Mouse (Mus musculus): ENCODE results near the gene Elovl7. TPM values are rescaled to one million over a fixed set of nuclear protein-coding genes. Genes with fewer than 3 reads are reported as not detected.

Gene Elovl7
- total RNA-seq, 2 experiments from 2014 or later = 0.46 to 1.6 TPM

DNA sequence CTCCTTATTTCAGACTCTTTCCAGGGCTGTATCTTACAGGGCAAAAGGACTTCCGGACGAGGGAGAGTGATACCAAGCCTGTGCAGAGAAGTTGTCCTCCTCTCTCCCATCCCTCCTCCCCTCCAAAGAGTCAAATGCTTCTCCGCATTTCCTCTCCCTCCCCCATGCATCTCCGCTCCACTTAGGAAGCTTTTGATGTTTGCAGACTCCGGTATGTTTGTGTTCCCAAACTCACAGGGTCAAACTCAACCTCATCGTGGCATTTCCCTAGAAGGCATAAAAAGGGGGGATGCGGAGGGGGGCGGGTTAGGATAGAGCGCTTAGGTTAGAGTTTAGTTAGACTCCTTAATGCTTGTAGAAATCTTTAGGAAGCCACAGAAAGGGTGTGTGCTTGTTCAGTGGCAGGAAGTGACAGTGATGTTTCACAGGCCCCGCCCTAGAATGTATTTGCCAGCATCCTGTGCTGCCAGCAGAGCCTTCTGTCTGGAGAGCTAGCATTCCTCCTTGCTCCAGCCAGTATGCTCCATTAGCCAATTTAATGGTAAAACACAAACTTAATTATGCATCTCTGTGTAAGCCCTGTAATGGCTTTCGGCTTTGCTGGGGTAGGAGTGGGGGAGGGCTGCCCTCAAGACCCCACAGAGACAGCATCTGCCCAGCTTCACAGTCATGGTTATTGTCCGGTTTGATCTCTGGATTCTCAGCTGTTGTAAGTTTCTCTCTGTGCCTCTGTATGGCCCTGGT is 83.3 kb downstream of the Elovl7 start:
- ATAC-seq (replicated peaks; ENCODE audit: low FRiP score, low TSS enrichment, poor library complexity, severe bottlenecking) = peak; percentile 97

DNA sequence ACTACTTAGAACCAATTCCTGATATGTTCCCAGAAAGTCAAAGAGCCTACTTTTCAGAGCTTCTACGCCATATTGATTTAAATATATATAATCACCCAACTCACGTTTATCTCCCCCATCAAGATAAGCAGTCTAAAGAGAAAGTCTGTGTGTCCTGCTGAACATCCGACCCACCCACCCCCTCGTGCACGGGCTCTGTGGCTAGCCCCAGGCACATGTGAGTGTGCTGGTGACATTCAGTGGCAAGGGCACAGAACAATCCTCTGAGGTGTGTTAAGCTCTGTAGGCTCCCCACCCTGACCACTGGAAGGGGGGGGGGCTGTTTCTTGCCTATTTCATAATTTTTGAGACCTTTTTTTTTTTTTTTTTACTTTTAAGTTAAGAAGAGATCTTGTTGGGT is 84.0 kb downstream of the Elovl7 start:
- ATAC-seq (replicated peaks; ENCODE audit: low FRiP score, low TSS enrichment, poor library complexity, severe bottlenecking) = no peak

DNA sequence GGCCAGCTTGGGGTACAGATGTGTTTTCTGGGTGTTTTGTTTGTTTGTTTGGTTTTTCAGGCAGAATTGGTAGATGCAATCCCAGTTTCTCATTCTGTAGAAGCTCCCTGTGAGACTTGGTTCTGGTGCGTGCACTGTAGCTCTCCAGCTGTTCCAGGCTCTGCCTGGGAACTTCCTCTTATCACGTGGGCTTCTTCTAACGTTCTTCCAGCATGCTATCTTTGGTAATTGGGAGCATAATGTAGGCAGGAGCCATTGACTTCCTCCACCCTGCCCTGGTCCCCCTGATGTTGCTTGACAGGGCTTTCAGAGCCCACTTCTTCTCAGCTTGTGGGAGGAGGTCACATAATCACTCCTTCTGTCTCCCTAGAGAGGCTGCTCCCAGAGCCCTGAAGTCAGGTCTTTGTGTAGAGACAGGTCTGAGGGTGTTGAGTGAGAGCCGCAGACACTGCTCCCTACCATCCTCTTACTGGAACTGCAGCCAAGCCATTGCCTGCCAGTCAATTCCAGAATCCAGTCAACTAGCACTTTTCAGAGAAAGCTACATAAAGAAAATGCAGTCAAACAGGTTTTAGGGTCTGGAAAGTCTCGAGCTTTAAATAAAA is 86.2 kb downstream of the Elovl7 start:
- 0 out of 2 replicates have a peak, but pooled peaks have one; percentile 40 for ATAC-seq (replicated peaks; ENCODE audit: low FRiP score, low TSS enrichment, poor library complexity, severe bottlenecking)

DNA sequence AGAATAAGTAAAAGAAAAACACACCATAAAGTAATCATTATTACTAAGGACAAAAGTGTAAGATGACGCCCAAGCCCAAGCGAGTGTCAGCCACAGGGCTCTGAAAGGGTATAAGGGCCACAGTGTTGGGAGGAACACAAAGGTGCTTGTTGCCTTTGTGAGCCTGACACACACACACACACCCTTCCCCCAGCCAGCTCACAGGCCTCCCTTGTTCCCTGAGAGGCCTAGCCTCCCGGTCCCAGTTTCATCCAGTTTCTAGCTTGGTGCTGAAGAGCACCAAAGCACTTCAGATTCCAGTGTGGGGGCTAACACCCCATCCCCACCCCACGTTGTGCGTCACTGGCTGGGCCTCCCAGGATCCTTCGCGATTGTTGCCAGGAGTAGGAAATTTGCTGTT is 87.2 kb downstream of the Elovl7 start:
- no peak for ATAC-seq (replicated peaks; ENCODE audit: low FRiP score, low TSS enrichment, poor library complexity, severe bottlenecking)

DNA sequence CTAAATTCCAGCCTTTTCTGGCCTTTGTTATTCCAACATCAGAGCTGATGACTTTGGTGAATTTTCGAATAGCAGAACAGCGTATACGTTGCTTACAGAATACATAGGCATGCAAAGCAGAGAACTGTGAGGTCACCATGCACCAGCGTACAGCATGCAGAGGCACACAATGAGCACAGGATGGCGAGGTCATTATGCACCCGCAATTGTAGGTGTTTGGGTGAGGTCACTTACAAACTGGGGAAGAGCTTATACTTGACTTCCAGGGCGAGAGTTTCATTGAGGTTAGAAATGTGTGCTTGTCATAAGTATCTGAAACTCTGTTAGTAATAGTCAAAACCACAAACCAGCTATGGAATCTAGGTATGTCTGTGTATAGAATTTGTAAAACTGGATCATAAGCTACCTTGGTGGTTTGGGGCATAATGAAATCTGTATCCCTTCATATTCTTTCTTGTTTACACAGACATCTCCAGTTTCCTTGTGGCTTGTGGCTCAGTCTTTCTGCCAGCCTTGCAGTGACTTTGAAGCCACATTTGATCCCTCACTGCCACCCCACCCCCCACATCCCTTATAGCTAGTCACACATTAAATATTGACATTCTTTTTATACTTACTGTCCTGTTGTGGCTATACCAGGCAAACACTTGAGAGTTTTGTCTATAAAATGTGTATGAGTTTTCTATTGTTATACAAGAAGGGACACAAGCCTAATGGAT is 88.9 kb downstream of the Elovl7 start:
- ATAC-seq (replicated peaks; ENCODE audit: low FRiP score, low TSS enrichment, poor library complexity, severe bottlenecking) = no peak

DNA sequence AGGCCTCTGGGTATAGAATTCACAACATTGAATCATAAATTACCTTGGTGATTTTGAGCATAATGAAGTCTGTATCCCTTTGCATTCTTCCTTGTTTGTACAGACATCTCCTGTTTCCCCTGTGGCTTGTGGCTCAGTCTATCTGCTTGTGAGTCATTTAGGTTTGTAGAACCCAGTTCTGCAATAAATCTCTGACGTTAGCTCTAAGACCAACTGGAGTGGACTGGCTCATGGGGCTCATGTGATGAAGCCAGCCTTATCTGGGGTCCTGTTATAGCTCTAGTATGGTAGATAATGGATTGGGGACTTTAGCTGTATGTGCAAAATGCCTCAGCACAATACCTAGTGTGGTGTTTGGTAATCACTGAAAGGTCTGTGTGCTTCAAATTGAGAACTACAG is 89.6 kb downstream of the Elovl7 start:
- ATAC-seq (replicated peaks; ENCODE audit: low FRiP score, low TSS enrichment, poor library complexity, severe bottlenecking) = no peak

DNA sequence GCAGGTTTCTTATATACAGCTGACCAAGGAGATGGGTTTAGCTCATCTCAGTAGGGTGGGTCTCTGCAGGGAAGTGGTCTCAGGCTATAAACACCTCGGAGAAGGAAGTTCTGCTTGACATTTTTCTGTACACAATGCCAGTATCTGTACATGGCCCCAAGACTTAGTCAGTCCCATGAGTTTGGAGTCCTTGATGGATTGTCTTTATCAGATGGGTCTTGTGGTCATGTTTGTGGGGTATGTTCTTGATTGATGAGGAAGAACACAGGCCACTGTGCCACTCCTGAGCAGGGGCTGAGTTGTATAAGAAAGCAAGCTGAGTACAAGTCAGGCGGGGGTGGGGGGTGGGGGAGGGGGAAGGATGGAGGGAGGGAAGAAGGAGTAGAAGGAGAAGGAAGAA is 90.5 kb downstream of the Elovl7 start:
- 0 out of 2 replicates have a peak, but pooled peaks have one; percentile 21 for ATAC-seq (replicated peaks; ENCODE audit: low FRiP score, low TSS enrichment, poor library complexity, severe bottlenecking)

DNA sequence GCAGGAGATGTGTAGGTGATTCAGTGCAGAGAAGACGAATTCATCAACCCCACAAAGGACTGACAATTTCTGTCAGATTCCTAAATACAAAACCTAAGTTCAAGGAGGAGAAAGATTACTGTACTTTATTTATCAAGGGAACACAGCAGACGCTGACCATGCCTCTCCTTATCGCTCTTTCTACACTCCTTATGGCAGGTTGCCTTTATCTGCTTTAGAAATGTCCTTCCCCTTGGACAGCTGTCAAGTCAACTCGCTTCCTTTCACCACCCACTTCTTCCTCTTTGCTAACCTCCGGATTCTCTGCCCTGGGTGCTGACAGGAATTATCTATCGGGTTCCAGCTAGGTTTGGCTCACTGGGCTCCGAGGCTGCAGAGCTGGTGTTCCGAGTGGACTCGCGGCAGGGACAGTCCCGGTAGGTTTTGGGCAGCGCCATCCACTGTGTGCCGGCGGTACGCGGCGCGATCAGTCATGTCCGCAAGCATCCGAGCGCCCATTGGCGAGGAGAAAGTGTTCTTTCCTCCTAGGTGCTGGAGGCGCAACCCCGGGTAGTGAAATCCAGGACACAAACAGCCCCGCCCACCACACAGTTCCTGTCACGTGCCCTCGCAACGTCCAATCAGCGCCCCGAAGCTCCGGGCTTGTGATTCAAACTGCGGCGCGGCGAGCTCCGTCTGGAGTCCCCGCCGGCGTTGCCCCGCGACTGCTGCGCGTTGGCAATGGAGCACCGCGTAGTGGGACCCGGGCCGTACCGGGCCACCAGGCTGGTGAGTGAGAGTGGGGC is 101.7 kb downstream of the Elovl7 start, which contains the start of gene Depdc1b:
Depdc1b (plus strand) TSS at position 631 of the 785 bp plus-strand sequence.
- peak; percentile 91 for ATAC-seq (replicated peaks; ENCODE audit: low FRiP score, low TSS enrichment, poor library complexity, severe bottlenecking)

DNA sequence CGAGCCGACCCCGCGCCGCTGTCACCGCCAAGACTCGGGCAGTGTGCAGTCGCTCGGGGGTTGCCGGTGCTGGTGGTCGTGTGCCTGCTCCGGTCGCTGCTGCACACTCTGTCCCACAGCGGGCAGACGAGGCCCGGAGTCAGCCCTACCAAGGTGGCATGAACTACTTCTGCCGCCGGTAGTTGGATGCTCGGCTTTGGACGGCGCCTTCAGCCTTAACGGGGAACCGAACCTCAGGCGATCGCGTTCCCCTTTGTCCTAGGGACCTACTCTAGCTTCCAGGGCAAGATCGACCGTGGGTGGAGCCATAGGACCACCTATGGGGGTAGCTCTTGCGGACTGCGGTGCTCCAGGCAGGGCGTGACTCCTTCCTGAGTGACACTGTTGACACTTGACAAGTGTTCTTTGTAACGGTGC is 102.3 kb downstream of the Elovl7 start:
- ATAC-seq (replicated peaks; ENCODE audit: low FRiP score, low TSS enrichment, poor library complexity, severe bottlenecking) = peak; percentile 42

DNA sequence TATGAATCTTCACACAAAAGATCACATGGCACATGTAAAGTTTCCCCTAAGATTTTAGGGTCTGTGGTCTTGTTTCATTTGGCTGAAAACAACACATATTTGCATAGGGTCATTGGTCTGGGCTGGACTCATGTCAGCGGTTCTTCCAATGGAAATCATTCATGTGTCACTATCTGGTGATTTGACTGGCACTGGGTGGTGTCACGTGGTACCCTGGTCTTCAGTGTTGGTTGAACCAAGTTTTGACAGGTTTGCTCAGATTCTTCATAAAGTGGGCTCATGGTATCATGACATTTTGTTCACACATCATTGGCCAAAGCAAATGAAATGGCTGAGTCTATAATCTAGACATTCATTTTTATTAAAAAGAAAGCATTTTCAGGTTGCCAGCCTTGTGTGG is 103.2 kb downstream of the Elovl7 start:
- no peak for ATAC-seq (replicated peaks; ENCODE audit: low FRiP score, low TSS enrichment, poor library complexity, severe bottlenecking)

DNA sequence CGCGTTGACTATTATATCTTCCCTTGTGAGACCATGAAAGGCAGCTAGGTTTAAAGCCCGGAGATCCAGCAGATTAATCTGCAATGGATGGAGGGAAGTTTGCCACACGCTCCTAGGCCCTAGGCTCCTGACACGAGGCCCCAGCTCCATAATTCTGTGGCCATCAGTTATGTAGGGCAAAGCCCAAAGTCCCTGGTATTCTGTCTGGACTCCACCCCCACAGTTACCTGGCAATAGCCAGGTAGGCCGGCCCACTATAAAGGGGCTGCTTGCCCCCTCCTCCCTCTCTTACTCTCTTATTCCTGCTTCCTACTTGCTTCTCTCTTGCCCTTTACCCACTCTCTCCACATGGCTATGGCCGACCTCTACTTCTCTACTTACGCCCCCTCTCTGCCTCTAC is 104.8 kb downstream of the Elovl7 start:
- no peak for ATAC-seq (replicated peaks; ENCODE audit: low FRiP score, low TSS enrichment, poor library complexity, severe bottlenecking)

DNA sequence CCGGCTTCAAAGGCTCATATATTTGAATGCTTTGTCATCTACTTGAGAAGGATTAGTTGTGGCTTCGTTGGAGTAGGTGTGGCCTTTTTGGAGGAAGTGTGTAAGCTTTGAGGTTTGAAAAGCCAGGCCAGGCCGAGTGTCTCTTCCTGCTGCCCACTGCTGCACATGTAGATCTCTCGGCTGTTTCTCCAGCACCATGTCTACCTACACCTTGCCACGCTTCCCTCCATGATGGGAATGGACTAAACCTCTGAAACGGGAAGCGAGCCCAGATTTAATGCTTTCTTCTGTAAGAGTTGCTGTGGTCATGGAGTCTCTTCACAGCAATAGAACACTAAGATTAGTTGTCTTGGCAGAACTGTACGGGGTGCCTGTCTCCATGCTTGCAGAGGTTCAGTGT is 106.0 kb downstream of the Elovl7 start:
- no peak for ATAC-seq (replicated peaks; ENCODE audit: low FRiP score, low TSS enrichment, poor library complexity, severe bottlenecking)

DNA sequence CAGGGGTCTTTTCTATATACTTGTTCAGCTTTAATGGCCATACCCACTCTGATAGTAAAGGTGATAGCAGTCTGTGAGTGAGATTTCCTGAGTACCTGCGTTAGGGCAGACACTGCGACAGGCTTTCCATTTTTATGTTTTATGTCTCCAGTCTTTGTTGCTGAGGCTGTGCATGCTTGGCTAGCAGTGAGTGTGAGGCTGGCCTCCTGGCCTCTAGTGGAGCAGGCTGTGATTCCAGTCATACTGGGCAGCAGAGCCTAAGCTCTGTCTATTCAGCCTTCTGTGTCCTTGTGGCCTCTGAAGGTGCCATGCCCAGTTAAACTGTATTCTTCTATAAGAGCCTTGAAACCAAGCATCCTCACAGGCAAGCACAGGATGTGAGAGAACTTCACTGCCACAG is 108.3 kb downstream of the Elovl7 start:
- ATAC-seq (replicated peaks; ENCODE audit: low FRiP score, low TSS enrichment, poor library complexity, severe bottlenecking) = no peak

DNA sequence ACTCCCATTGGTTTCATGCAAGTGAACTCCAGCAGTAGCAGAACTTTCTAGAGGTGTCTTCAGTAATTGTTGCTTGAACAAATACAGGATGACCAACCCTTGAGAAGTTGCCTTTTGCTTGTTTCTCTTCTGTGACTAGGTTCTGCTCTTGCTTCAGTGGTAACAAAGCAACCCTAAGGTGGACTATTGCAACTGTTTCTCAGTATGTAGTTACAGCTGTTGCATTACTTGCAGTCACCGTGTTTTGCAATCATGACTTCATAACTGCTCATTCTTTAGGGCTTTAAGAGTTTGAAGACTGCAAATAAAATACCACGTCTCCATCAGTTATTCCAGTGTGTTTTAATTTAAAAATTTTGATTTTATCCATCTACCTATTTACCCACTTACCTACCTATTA is 109.1 kb downstream of the Elovl7 start:
- no peak for ATAC-seq (replicated peaks; ENCODE audit: low FRiP score, low TSS enrichment, poor library complexity, severe bottlenecking)

DNA sequence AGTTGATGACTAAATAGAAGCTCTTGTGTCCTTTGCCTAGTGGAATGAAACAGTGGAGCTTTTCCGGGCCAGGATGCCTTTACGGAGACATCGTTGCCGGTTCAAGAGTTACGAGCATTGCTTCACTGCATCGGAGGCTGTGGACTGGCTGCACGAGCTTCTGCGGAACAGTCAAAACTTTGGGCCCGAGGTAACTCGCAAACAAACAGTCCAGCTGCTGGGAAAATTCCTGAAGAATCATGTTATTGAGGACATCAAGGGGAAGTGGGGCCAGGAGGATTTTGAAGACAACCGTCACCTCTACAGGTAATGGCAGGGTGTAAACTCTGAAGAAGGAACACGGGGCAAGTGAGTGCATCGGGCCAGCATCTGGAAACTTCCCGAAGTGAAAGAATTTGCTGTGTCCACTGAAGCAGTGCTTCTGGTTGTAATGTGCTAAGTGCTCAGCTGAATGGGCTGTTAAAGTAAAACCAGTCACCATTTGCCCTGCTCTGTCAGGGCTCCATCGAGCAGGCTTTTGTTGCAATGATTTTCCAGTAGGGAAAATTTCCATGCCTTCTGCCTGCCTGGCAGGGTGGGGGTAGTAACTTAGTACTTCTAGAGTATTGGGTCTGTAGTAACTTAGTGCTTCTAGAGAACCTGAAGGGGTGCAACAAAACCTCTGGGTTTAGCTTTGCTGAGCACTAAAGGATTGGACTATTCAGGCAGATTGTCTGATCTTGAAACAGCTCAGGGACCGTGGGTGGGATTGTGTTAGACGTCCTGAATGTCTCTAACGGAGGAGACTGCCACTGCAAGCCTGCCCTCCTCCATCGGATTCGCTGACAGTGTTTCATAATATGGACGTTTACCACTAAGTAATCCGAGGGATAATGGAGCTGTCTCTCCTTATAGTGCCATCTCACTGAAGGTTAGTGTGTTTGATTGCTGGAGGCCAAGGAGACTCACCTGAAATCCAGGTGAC is 109.9 kb downstream of the Elovl7 start:
- no peak for ATAC-seq (replicated peaks; ENCODE audit: low FRiP score, low TSS enrichment, poor library complexity, severe bottlenecking)

DNA sequence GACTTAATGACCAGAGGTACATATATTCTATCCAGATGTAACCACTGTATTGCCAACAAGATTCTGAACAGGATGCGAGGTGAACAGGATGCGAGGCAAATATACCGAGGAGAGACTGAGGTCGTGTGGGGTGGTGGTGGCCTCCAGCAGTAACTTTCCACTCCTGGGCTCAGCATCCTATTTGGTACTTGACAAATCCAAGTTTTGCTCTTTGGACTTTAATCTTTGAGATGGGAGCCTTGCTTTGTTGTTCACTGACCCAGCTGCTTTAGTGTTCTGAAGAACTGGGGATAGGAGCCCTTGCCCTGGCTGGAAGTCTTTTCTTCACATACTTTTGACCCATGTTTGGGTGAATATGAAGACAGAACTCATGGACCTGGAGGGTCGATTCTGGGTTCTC is 111.7 kb downstream of the Elovl7 start:
- ATAC-seq (replicated peaks; ENCODE audit: low FRiP score, low TSS enrichment, poor library complexity, severe bottlenecking) = no peak

DNA sequence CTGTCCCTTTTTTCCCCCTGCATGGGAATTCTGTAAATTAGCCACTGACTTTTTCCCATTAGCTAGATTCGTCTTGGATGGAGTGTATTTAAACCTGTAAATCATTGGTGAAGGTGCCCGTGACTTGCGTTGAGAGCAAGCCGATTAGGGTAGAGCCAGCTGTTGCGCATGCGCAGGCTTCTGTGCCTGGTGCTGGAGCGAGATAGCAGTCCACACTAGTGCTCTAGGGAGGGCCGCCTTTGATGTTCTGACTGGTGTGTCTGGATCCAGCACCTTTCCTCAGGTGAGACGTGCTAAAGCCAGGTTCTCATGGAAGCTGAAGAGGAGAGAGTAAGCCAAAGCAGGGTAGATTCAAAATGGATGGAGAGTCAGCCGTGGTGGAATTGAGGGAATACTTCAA is 112.1 kb downstream of the Elovl7 start:
- no peak for ATAC-seq (replicated peaks; ENCODE audit: low FRiP score, low TSS enrichment, poor library complexity, severe bottlenecking)

DNA sequence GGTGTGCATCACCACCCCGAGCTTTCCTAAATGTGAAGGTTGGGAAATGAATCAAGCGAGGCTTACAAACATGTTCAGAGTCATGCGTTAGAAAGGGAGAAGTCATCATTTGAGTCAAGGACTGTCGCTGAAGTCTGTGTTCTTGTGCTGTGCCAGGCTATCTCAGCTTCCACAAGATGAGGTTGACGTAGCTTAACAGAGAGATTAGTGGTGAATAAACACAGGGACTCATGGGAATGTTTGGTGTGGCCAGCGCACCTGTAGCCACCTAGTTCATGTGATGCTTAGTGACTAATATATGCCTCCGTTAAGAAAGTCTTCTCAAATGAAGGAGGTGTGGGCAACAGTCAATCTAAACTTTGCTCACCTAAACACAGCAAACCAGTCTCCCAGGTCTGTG is 112.8 kb downstream of the Elovl7 start:
- ATAC-seq (replicated peaks; ENCODE audit: low FRiP score, low TSS enrichment, poor library complexity, severe bottlenecking) = no peak

All from megakaryocyte-erythroid progenitor cell, adult 5-6 weeks (primary cell).